Mouse (Mus musculus) heart, postnatal 25 days (tissue): ENCODE data around the gene Apol7b. TPM values are rescaled to one million over a fixed set of nuclear protein-coding genes. Genes with fewer than 3 reads are reported as not detected.
"Not testable (repeated sequence)": the region's sequence is repeated elsewhere in the genome, so short reads cannot be mapped to it uniquely, and the experiment has no call there.

Experiments
- DNase-seq: peaks from one replicate; pipeline ENCODE4 v3.0.0; 2022; ENCODE audit warnings: low spot score
- intact Hi-C: fragments of 180-260 bp; cut with DNase I; formaldehyde crosslinking; loops from one replicate; pipeline ENCODE4 v1.15.1; 2025
- total RNA-seq, 2 experiments: library from RNA; stranded (reverse); gene quantifications; 2 replicates each; pipeline ENCODE4 v1.2.3; 2021

Apol7b gene
- total RNA-seq, 2 experiments from 2014 or later, result 0.61 to 0.73 TPM

GRCm38 (mm10) chr15:77397450-77398132, 49.7 kb downstream of the Apol7b start:
- intact Hi-C loops, result loop anchor here (10.0 kb wide), 1 partner anchor 137 kb away; the partner anchor contains the start of gene Apol7c
- not testable (repeated sequence) for DNase-seq

- not testable (repeated sequence) for DNase-seq
- intact Hi-C loops, result loop anchor here (10.0 kb wide), 1 partner anchor 141 kb away; the partner anchor contains the start of gene Apol7c
Measured at GRCm38 (mm10) chr15:77393832-77394231, 53.5 kb downstream of the Apol7b start.

GRCm38 (mm10) chr15:77387462-77387861, 59.8 kb downstream of the Apol7b start:
- no peak for DNase-seq
- intact Hi-C loops, result no loop called here

GRCm38 (mm10) chr15:77384340-77385030, 62.8 kb downstream of the Apol7b start:
- intact Hi-C loops, result no loop called here

GRCm38 (mm10) chr15:77382880-77383279, 64.4 kb downstream of the Apol7b start:
- intact Hi-C loops, result no loop called here
- no peak for DNase-seq

More at GRCm38 (mm10) chr15:77384340-77385030, 62.8 kb downstream of the Apol7b start:
- no peak for DNase-seq

GRCm38 (mm10) chr15:77382271-77382850, 64.9 kb downstream of the Apol7b start:
- no peak for DNase-seq
- intact Hi-C loops, result no loop called here

- intact Hi-C loops, result no loop called here
- DNase-seq, result no peak
Measured at GRCm38 (mm10) chr15:77381481-77381880, 65.8 kb downstream of the Apol7b start.

- DNase-seq, result no peak
- intact Hi-C loops, result no loop called here
Measured at GRCm38 (mm10) chr15:77379921-77380320, 67.4 kb downstream of the Apol7b start.

- intact Hi-C loops, result no loop called here
- DNase-seq, result no peak
Measured at GRCm38 (mm10) chr15:77377419-77377818, 69.9 kb downstream of the Apol7b start.

GRCm38 (mm10) chr15:77376920-77377319, 70.4 kb downstream of the Apol7b start:
- intact Hi-C loops, result no loop called here

More at GRCm38 (mm10) chr15:77376920-77377319, 70.4 kb downstream of the Apol7b start:
- no peak for DNase-seq

Other genes with a start within 250 kb of the Apol7b start
- gene Rbfox2, start 140.5 kb downstream of the Apol7b start, total RNA-seq, result 100 to 1,000 TPM; 111 to 117 TPM
- not detected for gene Apol7a, start 48.4 kb downstream of the Apol7b start, total RNA-seq
- under 1 TPM in 1 of 2 experiments, not detected in 1; 0.28 TPM for gene Apol9a, start 36.4 kb downstream of the Apol7b start, total RNA-seq
- not detected for gene Apol10a, start 29.6 kb upstream of the Apol7b start, total RNA-seq
- not detected for gene Apol11a, start 60.8 kb upstream of the Apol7b start, total RNA-seq
- not detected for gene Apol7c, start 85.8 kb upstream of the Apol7b start, total RNA-seq
- gene 1700025B11Rik, start 114.4 kb upstream of the Apol7b start, total RNA-seq, result not detected
- gene Apol10b, start 148.6 kb upstream of the Apol7b start, total RNA-seq, result 1 to 10 TPM in 1 of 2 experiments, under 1 TPM in 1; 0.89 to 1.5 TPM
- gene Gm36245, start 151.8 kb upstream of the Apol7b start, total RNA-seq, result not detected
- gene Apol11b, start 195.8 kb upstream of the Apol7b start, total RNA-seq, result 1 to 10 TPM; 1.4 to 3.7 TPM